Mouse (Mus musculus) liver, embryonic 16.5 days (tissue): ENCODE measurements around the gene Iqsec3. TPM values are rescaled to one million over a fixed set of nuclear protein-coding genes. Genes with fewer than 3 reads are reported as not detected.

Experiments used
- ATAC-seq: fragments of 200-750 bp; cut with Nextera tagmentation; 2 replicates; pipeline ENCODE4 v1.8.0; 2017; ENCODE audit warnings: low read depth, mild to moderate bottlenecking, moderate number of reproducible peaks, moderate library complexity
- H3K27ac ChIP-seq: fragments of 300-500 bp; sonication (generic); 2 replicates; pipeline ENCODE4 v1.5.1; 2014; ENCODE audit warnings: mild to moderate bottlenecking, low read length
- H3K27me3 ChIP-seq: fragments of 300-500 bp; sonication (generic); 2 replicates; pipeline ENCODE4 v1.6.1; 2014; ENCODE audit warnings: low read depth, low read length, mixed read lengths; ENCODE audit not compliant: control insufficient read depth, insufficient read depth
- H3K36me3 ChIP-seq: fragments of 300-500 bp; sonication (generic); 2 replicates; pipeline ENCODE4 v1.6.1; 2014; ENCODE audit warnings: mild to moderate bottlenecking; ENCODE audit not compliant: control insufficient read depth, insufficient read depth
- H3K4me1 ChIP-seq: fragments of 300-500 bp; sonication (generic); 2 replicates; pipeline ENCODE4 v1.6.1; 2014; ENCODE audit warnings: low read depth, low read length, mixed read lengths; ENCODE audit not compliant: control insufficient read depth
- H3K4me2 ChIP-seq: fragments of 300-500 bp; sonication (generic); 2 replicates; pipeline ENCODE4 v1.6.1; 2014; ENCODE audit warnings: low read depth, low read length, mixed read lengths
- H3K4me3 ChIP-seq: fragments of 300-500 bp; sonication (generic); 2 replicates; pipeline ENCODE4 v1.5.1; 2014; ENCODE audit warnings: low read depth, mild to moderate bottlenecking, low read length
- H3K9ac ChIP-seq: fragments of 300-500 bp; sonication (generic); 2 replicates; pipeline ENCODE4 v1.6.1; 2014; ENCODE audit warnings: low read depth, low read length
- H3K9me3 ChIP-seq: fragments of 300-500 bp; sonication (generic); replicated peaks from 2 replicates; pipeline ENCODE4 v1.6.1; 2016; ENCODE audit warnings: low read length; ENCODE audit not compliant: control insufficient read depth
- WGBS: fragments of 180-500 bp; shearing (Covaris S2); extraction: QIAGEN DNeasy Blood & Tissue Kit; methylation state at CpG from one replicate; pipeline ENCODE4 v1.1.7; 2014; ENCODE audit not compliant: insufficient replicate concordance; 5-methylcytosine and 5-hydroxymethylcytosine counted together
- polyA plus RNA-seq: library from polyadenylated mRNA; unstranded; fragments of >200 nt; fragmentation: Nextera tagmentation; extraction: Ambion mirVana; gene quantifications from 2 replicates; pipeline ENCODE4 v1.2.1, GENCODE M21; 2015

The Iqsec3 gene
- polyA plus RNA-seq, 1 experiment from 2014 or later = not detected

GRCm38 (mm10) chr6:121462628-121463340 is 10.7 kb downstream of the Iqsec3 start:
- Histone ChIP-seq H3K4me2 (no peak overlapping the region), H3K27ac (no peak overlapping the region), H3K27me3 (no peaks in the 10 kb centered on the region), H3K4me1 (no peaks in the 10 kb centered on the region), H3K36me3 (no peaks in the 10 kb centered on the region), H3K9me3 (no peaks in the 10 kb centered on the region), H3K4me3 (no peak overlapping the region), H3K9ac (no peak overlapping the region)
- WGBS = 2% methylated on average over 28 of the region's 28 CpGs
- no peak for ATAC-seq

GRCm38 (mm10) chr6:121457381-121457780 is 16.1 kb downstream of the Iqsec3 start:
- Histone ChIP-seq H3K9me3 (no peaks in the 10 kb centered on the region), H3K36me3 (no peaks in the 10 kb centered on the region), H3K4me2 (no peak overlapping the region), H3K27me3 (no peaks in the 10 kb centered on the region), H3K9ac (no peak overlapping the region), H3K27ac (no peak overlapping the region), H3K4me3 (no peak overlapping the region), H3K4me1 (no peaks in the 10 kb centered on the region)
- no peak for ATAC-seq
- WGBS = 32% methylated on average over 8 of the region's 8 CpGs

- H3K4me1 ChIP-seq = no peaks in the 10 kb centered on the region
- 51% methylated on average over 3 of the region's 3 CpGs for WGBS
- no peak overlapping the region for H3K4me3 ChIP-seq
- no peaks in the 10 kb centered on the region for H3K36me3 ChIP-seq
- H3K9me3 ChIP-seq = no peaks in the 10 kb centered on the region
- no peak for ATAC-seq
- no peak overlapping the region for H3K4me2 ChIP-seq
- no peak overlapping the region for H3K9ac ChIP-seq
- no peak overlapping the region for H3K27ac ChIP-seq
- no peaks in the 10 kb centered on the region for H3K27me3 ChIP-seq
Measured at GRCm38 (mm10) chr6:121456651-121457050, 16.8 kb downstream of the Iqsec3 start.

GRCm38 (mm10) chr6:121454549-121455494 is 18.7 kb downstream of the Iqsec3 start:
- H3K27ac ChIP-seq = no peak overlapping the region
- H3K4me3 ChIP-seq = no peak overlapping the region
- H3K4me2 ChIP-seq = no peak overlapping the region
- no peaks in the 10 kb centered on the region for H3K27me3 ChIP-seq
- H3K4me1 ChIP-seq = no peaks in the 10 kb centered on the region
- 63% methylated on average over 12 of the region's 12 CpGs for WGBS
- no peak for ATAC-seq
- no peak overlapping the region for H3K9ac ChIP-seq
- H3K36me3 ChIP-seq = no peaks in the 10 kb centered on the region
- no peaks in the 10 kb centered on the region for H3K9me3 ChIP-seq

- no peaks in the 10 kb centered on the region for H3K27me3 ChIP-seq
- no peaks in the 10 kb centered on the region for H3K36me3 ChIP-seq
- no peak overlapping the region for H3K9ac ChIP-seq
- H3K4me1 ChIP-seq = no peaks in the 10 kb centered on the region
- no peak for ATAC-seq
- H3K9me3 ChIP-seq = no peaks in the 10 kb centered on the region
- H3K27ac ChIP-seq = no peak overlapping the region
- no peak overlapping the region for H3K4me3 ChIP-seq
- 38% methylated on average over 7 of the region's 7 CpGs for WGBS
- H3K4me2 ChIP-seq = no peak overlapping the region
Measured at GRCm38 (mm10) chr6:121453776-121454175, 19.7 kb downstream of the Iqsec3 start.

GRCm38 (mm10) chr6:121451703-121452102 is 21.8 kb downstream of the Iqsec3 start:
- no peaks in the 10 kb centered on the region for H3K9me3 ChIP-seq
- no peak overlapping the region for H3K9ac ChIP-seq
- H3K4me2 ChIP-seq = no peak overlapping the region
- H3K27ac ChIP-seq = no peak overlapping the region
- ATAC-seq = no peak
- H3K27me3 ChIP-seq = no peaks in the 10 kb centered on the region
- H3K36me3 ChIP-seq = no peaks in the 10 kb centered on the region
- 59% methylated on average over 3 of the region's 3 CpGs for WGBS
- no peaks in the 10 kb centered on the region for H3K4me1 ChIP-seq
- no peak overlapping the region for H3K4me3 ChIP-seq

GRCm38 (mm10) chr6:121440696-121441220 is 32.7 kb downstream of the Iqsec3 start:
- Histone ChIP-seq H3K27me3 (no peaks in the 10 kb centered on the region), H3K4me1 (no peaks in the 10 kb centered on the region), H3K9me3 (no peaks in the 10 kb centered on the region), H3K9ac (no peak overlapping the region), H3K27ac (no peak overlapping the region), H3K4me3 (no peak overlapping the region), H3K36me3 (no peaks in the 10 kb centered on the region), H3K4me2 (no peak overlapping the region)
- no peak for ATAC-seq
- 18% methylated on average over 5 of the region's 5 CpGs for WGBS

- Histone ChIP-seq H3K4me2 (no peak overlapping the region), H3K9me3 (no peaks in the 10 kb centered on the region), H3K4me3 (no peak overlapping the region), H3K36me3 (no peaks in the 10 kb centered on the region), H3K9ac (no peak overlapping the region), H3K27ac (no peak overlapping the region), H3K4me1 (no peaks in the 10 kb centered on the region), H3K27me3 (no peaks in the 10 kb centered on the region)
- no peak for ATAC-seq
- 48% methylated on average over 6 of the region's 6 CpGs for WGBS
Measured at GRCm38 (mm10) chr6:121424830-121425229, 48.6 kb downstream of the Iqsec3 start.

GRCm38 (mm10) chr6:121424403-121424802 is 49.1 kb downstream of the Iqsec3 start:
- Histone ChIP-seq H3K27ac (no peak overlapping the region), H3K9me3 (no peaks in the 10 kb centered on the region), H3K4me1 (no peaks in the 10 kb centered on the region), H3K27me3 (no peaks in the 10 kb centered on the region), H3K4me2 (no peak overlapping the region), H3K36me3 (no peaks in the 10 kb centered on the region), H3K9ac (no peak overlapping the region), H3K4me3 (no peak overlapping the region)
- ATAC-seq = no peak
- 44% methylated on average over 12 of the region's 12 CpGs for WGBS
